Mouse (Mus musculus) mouse trophoblast stem cell (cell line): ENCODE data around the gene Slc37a1.

ENCODE experiments used
- in situ Hi-C, 2 experiments: fragments of 300-500 bp; cut with MseI, MboI; formaldehyde crosslinking; loops; 2 replicates in 1 of 2; 3 replicates in 1 of 2; pipeline ENCODE4 v1.15.1; 2025

Gene Slc37a1

GRCm38 (mm10) chr17:31391462-31391861 is 104.9 kb downstream of the Slc37a1 start:
- in situ Hi-C loops = no loop called here

GRCm38 (mm10) chr17:31392041-31392440 is 105.4 kb downstream of the Slc37a1 start:
- in situ Hi-C loops = no loop called here

- in situ Hi-C loops = no loop called here
These were observed 107.2 kb downstream of the Slc37a1 start for GRCm38 (mm10) chr17:31393811-31394210.

GRCm38 (mm10) chr17:31400294-31400693 is 113.7 kb downstream of the Slc37a1 start:
- in situ Hi-C loops = no loop called here
